Mouse (Mus musculus): ENCODE measurements at regions not wholly inside any gene's neighbourhood (a gene's known extent, or its start where the extent isn't known, plus 50 kb on each side); places are given as distances from the start of the nearest gene placed in this dataset.
A peak's percentile ranks its signal among the peaks of the same experiment; 100 is the strongest.

GRCm38 (mm10) chr10:100152821-100153220 is 137.4 kb downstream of the Kitl start:
- no peak for ATAC-seq (ENCODE audit: low FRiP score, low read depth)
- WGBS: 44% methylated on average over 5 of the region's 5 CpGs
- TF ChIP-seq POLR2A (IDR thresholded peaks at IDR 0.05; ENCODE audit: borderline replicate concordance, extremely low read depth, insufficient read depth, insufficient read length): no peak
- Histone ChIP-seq H3K4me2 (replicated peaks; ENCODE audit: low read depth, low read length, severe bottlenecking) (no peak overlapping the region), H3K27me3 (ENCODE audit: control insufficient read depth, insufficient read depth, low read length) (no peaks in the 10 kb centered on the region), H3K4me3 (replicated peaks; ENCODE audit: low read length) (no peak overlapping the region), H3K36me3 (ENCODE audit: control insufficient read depth, insufficient read depth, low read length) (no peaks in the 10 kb centered on the region), H3K9me3 (ENCODE audit: control insufficient read depth, low read length) (no peaks in the 10 kb centered on the region), H3K27ac (replicated peaks; ENCODE audit: low read depth, low read length) (no peak overlapping the region), H3K4me1 (ENCODE audit: control insufficient read depth, insufficient read depth, low read length) (peaks cover 6% of the 10 kb centered on the region; the same call in 1 of the 2 replicates), H3K9ac (ENCODE audit: low read depth, low read length, severe bottlenecking) (no peak overlapping the region)
- DNase-seq (ENCODE audit: low spot score): peak; percentile 57

- Histone ChIP-seq H3K4me2 (replicated peaks; ENCODE audit: low read depth, low read length, severe bottlenecking) (no peak overlapping the region), H3K27ac (replicated peaks; ENCODE audit: low read depth, low read length) (no peak overlapping the region), H3K4me3 (replicated peaks; ENCODE audit: low read length) (no peak overlapping the region), H3K9ac (ENCODE audit: low read depth, low read length, severe bottlenecking) (no peak overlapping the region), H3K4me1 (ENCODE audit: control insufficient read depth, insufficient read depth, low read length) (peaks cover 6% of the 10 kb centered on the region; the same call in 1 of the 2 replicates), H3K27me3 (ENCODE audit: control insufficient read depth, insufficient read depth, low read length) (no peaks in the 10 kb centered on the region), H3K36me3 (ENCODE audit: control insufficient read depth, insufficient read depth, low read length) (no peaks in the 10 kb centered on the region), H3K9me3 (ENCODE audit: control insufficient read depth, low read length) (no peaks in the 10 kb centered on the region)
- 89% methylated on average over 3 of the region's 3 CpGs for WGBS
- ATAC-seq (ENCODE audit: low FRiP score, low read depth): no peak
- TF ChIP-seq POLR2A (IDR thresholded peaks at IDR 0.05; ENCODE audit: borderline replicate concordance, extremely low read depth, insufficient read depth, insufficient read length): no peak
- DNase-seq (ENCODE audit: low spot score): no peak
Measured at GRCm38 (mm10) chr10:100153311-100153710, 137.9 kb downstream of the Kitl start.

GRCm38 (mm10) chr10:100155566-100155965 is 140.1 kb downstream of the Kitl start:
- ATAC-seq (ENCODE audit: low FRiP score, low read depth): peak; percentile 72

GRCm38 (mm10) chr10:100159843-100160531 is 144.6 kb downstream of the Kitl start:
- no peak for TF ChIP-seq POLR2A (IDR thresholded peaks at IDR 0.05; ENCODE audit: borderline replicate concordance, extremely low read depth, insufficient read depth, insufficient read length)
- Histone ChIP-seq H3K27ac (replicated peaks; ENCODE audit: low read depth, low read length) (0 out of 2 replicates have a peak overlapping the region, but pooled peaks have one; percentile 26), H3K27me3 (ENCODE audit: control insufficient read depth, insufficient read depth, low read length) (no peaks in the 10 kb centered on the region), H3K9me3 (ENCODE audit: control insufficient read depth, low read length) (no peaks in the 10 kb centered on the region), H3K4me2 (replicated peaks; ENCODE audit: low read depth, low read length, severe bottlenecking) (no peak overlapping the region), H3K4me1 (ENCODE audit: control insufficient read depth, insufficient read depth, low read length) (peaks cover 6% of the 10 kb centered on the region; the same call in 1 of the 2 replicates), H3K9ac (ENCODE audit: low read depth, low read length, severe bottlenecking) (no peak overlapping the region), H3K36me3 (ENCODE audit: control insufficient read depth, insufficient read depth, low read length) (no peaks in the 10 kb centered on the region), H3K4me3 (replicated peaks; ENCODE audit: low read length) (no peak overlapping the region)
- 71% methylated on average over 14 of the region's 14 CpGs for WGBS
- ATAC-seq (ENCODE audit: low FRiP score, low read depth): no peak
- no peak for DNase-seq (ENCODE audit: low spot score)

More at GRCm38 (mm10) chr10:100155566-100155965, 140.1 kb downstream of the Kitl start:
- peak; percentile 71 for DNase-seq (ENCODE audit: low spot score)
- Histone ChIP-seq H3K27me3 (ENCODE audit: control insufficient read depth, insufficient read depth, low read length) (no peaks in the 10 kb centered on the region), H3K4me3 (replicated peaks; ENCODE audit: low read length) (no peak overlapping the region), H3K4me2 (replicated peaks; ENCODE audit: low read depth, low read length, severe bottlenecking) (no peak overlapping the region), H3K9ac (ENCODE audit: low read depth, low read length, severe bottlenecking) (no peak overlapping the region), H3K4me1 (ENCODE audit: control insufficient read depth, insufficient read depth, low read length) (peaks cover 6% of the 10 kb centered on the region; the same call in 1 of the 2 replicates), H3K36me3 (ENCODE audit: control insufficient read depth, insufficient read depth, low read length) (no peaks in the 10 kb centered on the region), H3K9me3 (ENCODE audit: control insufficient read depth, low read length) (no peaks in the 10 kb centered on the region), H3K27ac (replicated peaks; ENCODE audit: low read depth, low read length) (no peak overlapping the region)
- 38% methylated on average over 2 of the region's 2 CpGs for WGBS
- no peak for TF ChIP-seq POLR2A (IDR thresholded peaks at IDR 0.05; ENCODE audit: borderline replicate concordance, extremely low read depth, insufficient read depth, insufficient read length)

- ATAC-seq (ENCODE audit: low FRiP score, low read depth) (no peak), DNase-seq (ENCODE audit: low spot score) (no peak)
- H3K9ac ChIP-seq (ENCODE audit: low read depth, low read length, severe bottlenecking): no peak overlapping the region
- H3K9me3 ChIP-seq (ENCODE audit: control insufficient read depth, low read length): no peaks in the 10 kb centered on the region
- H3K4me2 ChIP-seq (replicated peaks; ENCODE audit: low read depth, low read length, severe bottlenecking): no peak overlapping the region
- no peaks in the 10 kb centered on the region for H3K27me3 ChIP-seq (ENCODE audit: control insufficient read depth, insufficient read depth, low read length)
- WGBS: 79% methylated on average over 4 of the region's 4 CpGs
- no peak overlapping the region for H3K4me3 ChIP-seq (replicated peaks; ENCODE audit: low read length)
- TF ChIP-seq POLR2A (IDR thresholded peaks at IDR 0.05; ENCODE audit: borderline replicate concordance, extremely low read depth, insufficient read depth, insufficient read length): no peak
- H3K27ac ChIP-seq (replicated peaks; ENCODE audit: low read depth, low read length): no peak overlapping the region
- H3K36me3 ChIP-seq (ENCODE audit: control insufficient read depth, insufficient read depth, low read length): no peaks in the 10 kb centered on the region
- peaks cover 3% of the 10 kb centered on the region; the same call in 1 of the 2 replicates for H3K4me1 ChIP-seq (ENCODE audit: control insufficient read depth, insufficient read depth, low read length)
Measured at GRCm38 (mm10) chr10:100160532-100160852, 145.1 kb downstream of the Kitl start.

Data from limb, embryonic 14.5 days (tissue).